Mouse (Mus musculus) lung, postnatal 4 days (tissue): ENCODE measurements around the gene Tll2.

Source experiments
- DNase-seq, 2 experiments: peaks; one replicate each; pipeline ENCODE4 v3.0.0; 2021

Tll2 gene

DNA sequence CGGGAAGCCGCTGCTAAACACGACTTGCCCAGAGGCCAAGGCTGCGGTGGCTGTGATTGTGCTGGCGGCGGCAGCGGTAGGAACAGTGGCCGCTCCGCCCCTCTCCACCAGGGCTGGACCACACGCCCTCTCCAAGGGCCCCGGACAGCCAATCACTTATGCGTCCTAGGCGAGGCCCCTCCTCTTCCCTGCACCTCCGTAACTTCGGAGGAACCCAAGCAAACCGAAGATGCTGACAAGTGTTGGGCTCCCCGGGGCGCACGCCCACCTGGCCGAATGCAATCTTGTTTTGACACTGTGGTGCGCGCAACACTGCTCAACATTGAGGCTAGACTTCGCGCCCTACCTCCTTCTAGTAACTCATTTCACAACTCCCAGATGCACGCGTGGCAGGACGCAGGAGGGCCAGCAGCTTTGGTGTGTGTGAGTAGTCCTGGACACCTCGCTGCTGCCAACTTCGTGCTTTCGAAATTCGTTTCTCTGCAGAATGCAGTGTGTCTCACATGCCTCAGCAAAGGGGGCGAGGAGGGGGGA is at the start of gene Tll2:
Tll2 (minus strand) TSS at position 25 of the 534 bp plus-strand sequence.
- DNase-seq, result peak; percentile 63 to 75

GRCm38 (mm10) chr19:41254584-41254983 is 47.9 kb upstream of the Tll2 start:
- peak; percentile 13 to 58 for DNase-seq

DNA sequence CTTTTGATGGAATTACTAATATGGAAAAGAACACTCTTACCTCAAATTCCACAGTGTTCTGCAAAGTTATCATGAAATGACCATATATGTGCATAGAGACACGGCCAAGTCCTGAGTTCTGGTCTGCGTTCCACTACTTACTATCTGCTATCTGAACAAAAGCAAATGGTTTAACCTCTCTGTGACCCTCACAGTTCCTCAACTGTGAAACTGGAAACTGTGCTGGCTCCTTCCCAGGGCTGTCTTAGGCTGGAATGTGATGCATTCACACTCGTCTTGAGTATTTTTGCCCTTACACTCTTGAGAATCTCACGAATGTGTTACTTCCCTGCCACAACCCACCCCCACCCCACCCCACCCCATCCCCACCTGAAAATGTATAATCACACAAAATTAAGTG is 42.3 kb upstream of the Tll2 start:
- peak; percentile 13 to 27 for DNase-seq

GRCm38 (mm10) chr19:41248271-41248670 is 41.6 kb upstream of the Tll2 start:
- DNase-seq, result no peak

- DNase-seq, result no peak
Measured at GRCm38 (mm10) chr19:41246271-41246670, 39.6 kb upstream of the Tll2 start.

- peak in 1 of 2 experiments; percentile 45 for DNase-seq
Measured at GRCm38 (mm10) chr19:41244581-41244980, 37.9 kb upstream of the Tll2 start.

- DNase-seq, result no peak
Measured at GRCm38 (mm10) chr19:41241997-41242396, 35.4 kb upstream of the Tll2 start.

- no peak for DNase-seq
Measured at GRCm38 (mm10) chr19:41233698-41234097, 27.1 kb upstream of the Tll2 start.

GRCm38 (mm10) chr19:41208326-41208725 is 1.7 kb upstream of the Tll2 start:
- DNase-seq, result no peak

DNA sequence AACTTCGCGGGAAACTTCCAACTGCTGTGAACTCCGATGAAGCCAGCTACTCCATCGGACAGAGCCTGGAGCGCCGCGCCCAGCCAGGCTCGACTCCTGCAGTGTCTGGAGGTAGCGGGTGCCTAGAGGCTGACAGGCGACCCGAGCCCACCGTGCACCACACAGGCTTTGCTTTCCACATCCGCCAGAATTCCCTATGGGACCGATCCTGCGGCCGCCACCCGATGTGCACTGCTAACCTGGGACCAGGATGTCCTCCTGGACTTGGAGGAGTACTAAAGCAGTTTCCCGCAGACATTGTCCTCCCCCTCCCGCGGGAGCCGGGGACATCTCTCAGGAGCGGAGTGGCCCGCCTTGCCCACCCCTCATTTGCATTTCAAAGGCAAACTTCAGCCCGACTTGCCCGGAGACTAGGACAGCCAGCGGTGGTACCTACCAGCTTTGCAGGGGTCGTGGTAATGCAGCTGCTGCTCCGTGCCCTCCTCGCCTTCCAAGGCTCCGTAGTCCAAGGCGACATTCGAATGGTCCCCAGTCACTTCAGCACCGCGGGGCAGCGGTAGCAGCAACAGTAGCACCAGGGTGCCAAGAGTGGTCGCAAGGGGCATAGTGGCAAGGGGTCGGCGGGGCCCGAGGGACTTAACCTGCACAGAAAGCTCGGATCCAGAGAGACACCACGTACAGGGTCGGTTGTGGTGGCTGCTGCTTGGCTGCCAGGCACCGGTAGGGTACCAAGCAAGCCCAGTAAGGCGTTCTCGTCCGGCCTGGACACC is 409 bp downstream of the Tll2 start:
- no peak for DNase-seq

DNA sequence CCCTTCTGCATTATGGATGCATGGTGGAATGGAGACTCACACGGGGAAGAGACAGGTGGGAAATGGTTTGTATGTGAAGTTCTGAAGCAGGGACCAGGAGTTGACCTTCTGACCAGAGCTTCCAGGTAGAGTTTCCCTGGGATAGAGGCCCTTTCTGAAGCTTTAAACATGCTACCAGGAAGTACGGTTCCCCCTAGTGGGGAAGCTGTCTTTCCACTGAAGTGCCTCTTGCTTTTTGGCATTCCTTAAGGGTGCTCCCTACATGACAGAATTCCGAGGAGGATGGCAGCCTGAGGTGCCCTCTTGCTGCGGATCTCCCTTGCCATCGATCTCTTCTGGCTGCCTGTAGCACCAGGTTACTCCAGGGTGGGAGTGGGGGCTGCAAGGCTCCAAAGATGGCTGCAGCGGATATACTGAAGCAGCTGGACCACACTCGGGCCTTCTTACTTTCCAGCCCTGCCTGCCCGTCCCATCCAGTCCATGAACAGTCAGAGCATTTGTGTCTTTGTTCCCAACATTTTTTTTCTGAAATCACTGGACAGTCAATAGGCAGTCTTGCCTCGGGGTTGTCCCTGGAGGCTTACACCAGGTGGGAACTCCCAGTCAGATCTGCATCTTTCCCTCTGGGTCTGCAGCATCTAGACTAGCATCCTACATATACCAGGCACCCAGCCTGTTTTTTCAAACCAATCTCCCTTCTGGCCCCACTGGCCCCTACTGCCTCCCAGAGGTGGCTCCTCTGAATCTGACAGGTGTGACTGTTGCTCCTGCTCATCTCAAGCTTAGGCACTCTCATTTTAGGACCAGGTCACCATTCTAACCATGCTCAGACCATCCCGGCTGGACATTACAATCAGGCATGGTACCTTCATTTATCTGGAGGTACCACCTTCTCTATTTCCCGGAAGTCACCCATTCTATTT is 2.2 kb downstream of the Tll2 start:
- peak in 1 of 2 experiments; percentile 13 for DNase-seq

- DNase-seq, result no peak
Measured at GRCm38 (mm10) chr19:41197606-41198005, 9.0 kb downstream of the Tll2 start.

GRCm38 (mm10) chr19:41193379-41193778 is 13.3 kb downstream of the Tll2 start:
- DNase-seq, result no peak

DNA sequence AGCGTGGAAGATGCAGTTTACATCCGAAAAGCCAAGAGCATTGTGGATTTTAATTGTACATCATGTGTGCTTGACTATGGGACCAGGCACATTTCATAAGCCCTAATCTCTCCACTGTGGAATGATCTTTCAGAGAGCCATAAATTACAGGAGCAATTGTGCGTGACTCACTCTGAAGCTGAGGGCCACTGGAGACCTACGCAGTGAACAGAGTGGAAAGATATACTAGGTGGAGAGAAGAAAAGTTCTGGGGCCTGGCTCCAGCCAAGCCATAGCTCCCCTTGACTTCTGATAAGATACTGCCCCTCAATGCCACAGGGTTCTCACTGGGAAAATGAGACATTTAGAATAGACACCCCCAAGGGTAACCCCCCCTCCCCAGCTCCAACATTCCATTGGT is 13.7 kb downstream of the Tll2 start:
- no peak for DNase-seq

DNA sequence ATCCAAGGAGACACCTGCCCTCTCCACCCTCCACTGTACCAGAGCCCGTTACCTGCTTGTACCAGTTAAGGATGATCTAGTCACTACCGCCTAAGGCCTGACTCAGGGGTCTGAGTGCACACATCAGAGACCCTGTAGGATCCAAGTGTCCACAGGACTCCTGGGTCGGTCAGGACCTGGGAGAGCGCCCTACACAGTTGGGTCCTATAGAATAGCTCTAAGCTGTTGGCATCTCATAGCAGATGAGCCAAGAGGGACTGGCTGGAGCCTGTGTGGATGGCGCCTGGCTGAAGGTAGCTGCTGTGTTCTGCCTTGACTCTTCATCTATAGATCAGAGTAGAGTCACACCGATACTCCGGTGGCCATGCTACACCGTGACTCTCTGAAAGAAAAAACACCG is 14.9 kb downstream of the Tll2 start:
- no peak for DNase-seq

GRCm38 (mm10) chr19:41190876-41191434 is 15.7 kb downstream of the Tll2 start:
- no peak for DNase-seq

GRCm38 (mm10) chr19:41177331-41177730 is 29.3 kb downstream of the Tll2 start:
- DNase-seq, result no peak

GRCm38 (mm10) chr19:41176881-41177280 is 29.8 kb downstream of the Tll2 start:
- DNase-seq, result no peak

DNA sequence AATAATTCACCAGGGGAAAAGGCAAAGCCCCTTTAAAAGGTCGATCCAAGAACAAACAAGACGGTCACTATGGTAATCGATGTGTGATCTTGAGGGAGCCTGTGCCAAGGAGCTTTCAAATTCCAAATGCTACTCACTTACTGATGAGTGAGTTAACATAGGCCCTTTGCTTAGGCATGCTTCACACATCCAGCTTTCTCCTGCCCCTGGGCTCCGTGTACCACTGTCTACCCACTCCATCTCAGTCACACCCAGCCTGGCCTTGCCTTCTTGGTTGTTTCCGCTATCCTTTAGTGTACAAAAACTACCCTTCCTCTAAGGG is 40.8 kb downstream of the Tll2 start:
- no peak for DNase-seq

DNA sequence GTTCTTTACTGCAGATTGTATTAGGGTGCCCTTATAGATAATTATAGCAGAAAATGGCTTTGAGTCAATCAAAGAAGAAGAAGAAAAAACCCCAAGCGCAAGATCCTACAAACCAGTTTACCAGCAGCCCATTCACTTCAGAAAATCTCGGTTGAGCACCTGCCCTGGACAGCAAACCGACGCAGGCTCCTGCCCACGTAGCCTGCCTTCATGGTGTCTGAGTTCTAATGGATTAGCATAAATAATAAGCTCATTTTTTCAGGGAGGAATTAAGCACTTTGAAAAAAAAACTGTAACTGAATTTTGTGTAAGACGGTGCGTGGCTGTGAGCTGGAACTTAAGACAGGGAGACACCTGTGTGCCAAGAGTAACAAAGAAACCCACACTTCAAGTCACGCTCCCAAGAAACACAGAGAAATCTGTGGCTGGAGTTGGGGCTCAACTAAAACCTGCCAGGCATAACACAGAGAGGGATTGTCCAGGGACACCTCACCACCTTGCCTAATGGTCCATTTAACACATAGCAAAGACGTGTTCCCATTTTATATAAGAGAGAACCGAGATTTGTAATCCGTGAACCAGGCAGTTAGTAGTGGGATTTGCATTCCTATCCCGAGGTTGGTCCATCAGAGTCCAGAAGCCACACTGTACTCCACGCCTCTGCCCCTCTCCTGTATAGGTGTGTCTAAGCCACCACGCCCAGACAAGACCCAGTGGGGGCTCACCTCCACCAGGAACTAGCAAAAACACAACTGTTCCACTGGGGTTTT is 41.3 kb downstream of the Tll2 start:
- no peak for DNase-seq

- no peak for DNase-seq
Measured at GRCm38 (mm10) chr19:41164447-41165095, 42.1 kb downstream of the Tll2 start.

GRCm38 (mm10) chr19:41160388-41160787 is 46.2 kb downstream of the Tll2 start:
- DNase-seq, result peak in 1 of 2 experiments; percentile 39
